Mouse (Mus musculus) midbrain, postnatal 0 days (tissue): ENCODE data around the gene Oxct2a. TPM values are rescaled to one million over a fixed set of nuclear protein-coding genes. Genes with fewer than 3 reads are reported as not detected.
"Not testable (repeated sequence)": the region's sequence is repeated elsewhere in the genome, so short reads cannot be mapped to it uniquely, and the experiment has no call there.

Experiments used
- ATAC-seq: fragments of 200-750 bp; cut with Nextera tagmentation; 2 replicates; pipeline ENCODE4 v1.8.0; 2017; ENCODE audit warnings: moderate number of reproducible peaks, mild to moderate bottlenecking, moderate TSS enrichment, moderate library complexity; ENCODE audit not compliant: low FRiP score
- DNase-seq: peaks from one replicate; pipeline ENCODE4 v3.0.0-alpha.2; 2015; ENCODE audit warnings: low spot score
- H3K27ac ChIP-seq: fragments of 300-500 bp; sonication (generic); 2 replicates; pipeline ENCODE4 v1.5.1; 2014; ENCODE audit warnings: low read depth, mild to moderate bottlenecking, low read length, mixed read lengths
- H3K27me3 ChIP-seq: fragments of 300-500 bp; sonication (generic); 2 replicates; pipeline ENCODE4 v1.6.1; 2014; ENCODE audit warnings: low read length, control low read depth, mixed read lengths; ENCODE audit not compliant: insufficient read depth
- H3K36me3 ChIP-seq: fragments of 300-500 bp; sonication (generic); 2 replicates; pipeline ENCODE4 v1.6.1; 2014; ENCODE audit warnings: low read length, control low read depth, mixed read lengths; ENCODE audit not compliant: insufficient read depth
- H3K4me1 ChIP-seq: fragments of 300-500 bp; sonication (generic); 2 replicates; pipeline ENCODE4 v1.6.1; 2014; ENCODE audit warnings: mild to moderate bottlenecking, control low read depth, antibody characterized with exemption, low read length, mixed read lengths; ENCODE audit not compliant: insufficient read depth
- H3K4me2 ChIP-seq: fragments of 300-500 bp; sonication (generic); 2 replicates; pipeline ENCODE4 v1.6.1; 2014; ENCODE audit warnings: low read depth, mild to moderate bottlenecking, low read length, mixed read lengths; ENCODE audit not compliant: poor library complexity, severe bottlenecking
- H3K4me3 ChIP-seq: fragments of 300-500 bp; sonication (generic); 2 replicates; pipeline ENCODE4 v1.5.1; 2014; ENCODE audit warnings: low read depth, mild to moderate bottlenecking, low read length, moderate library complexity
- H3K9ac ChIP-seq: fragments of 300-500 bp; sonication (generic); replicated peaks from 2 replicates; pipeline ENCODE4 v1.6.1; 2014; ENCODE audit warnings: mild to moderate bottlenecking, low read length, moderate library complexity, mixed read lengths; ENCODE audit not compliant: poor library complexity, severe bottlenecking
- H3K9me3 ChIP-seq: fragments of 300-500 bp; sonication (generic); 2 replicates; pipeline ENCODE4 v1.6.1; 2016; ENCODE audit warnings: low read length, control low read depth
- CTCF ChIP-seq: IDR thresholded peaks from 2 replicates; pipeline ENCODE4 v1.5.1; 2016; ENCODE audit warnings: antibody characterized with exemption, mild to moderate bottlenecking
- WGBS: fragments of 180-500 bp; shearing (Covaris S2); extraction: QIAGEN DNeasy Blood & Tissue Kit; methylation state at CpG from one replicate; pipeline ENCODE4 v1.1.7; 2014; 5-methylcytosine and 5-hydroxymethylcytosine counted together
- polyA plus RNA-seq: library from polyadenylated mRNA; unstranded; fragments of >200 nt; fragmentation: Nextera tagmentation; extraction: Ambion mirVana; gene quantifications from 2 replicates; pipeline ENCODE4 v1.2.1, GENCODE M21; 2015
- total RNA-seq: library from RNA; depleted of rRNA; stranded (reverse); fragments of >200 nt; gene quantifications from 2 replicates; pipeline ENCODE4 v1.2.3, GENCODE M21; 2014

The Oxct2a gene
- total and polyA plus RNA-seq, 2 experiments from 2014 or later = 0.21 TPM; not detected in 1

- Histone ChIP-seq H3K36me3 (peaks cover 72% of the 10 kb centered on the region), H3K27ac (no peak overlapping the region), H3K4me3 (no peak overlapping the region), H3K9me3 (no peaks in the 10 kb centered on the region), H3K9ac (no peak overlapping the region), H3K4me2 (no peak overlapping the region), H3K4me1 (no peaks in the 10 kb centered on the region), H3K27me3 (no peaks in the 10 kb centered on the region)
- TF ChIP-seq CTCF = no peak
- ATAC-seq (no peak), DNase-seq (no peak)
- WGBS = 84% methylated on average over 7 of the region's 7 CpGs
Measured at GRCm38 (mm10) chr4:123292989-123293388, 30.4 kb downstream of the Oxct2a start.

GRCm38 (mm10) chr4:123292390-123292789, 31.0 kb downstream of the Oxct2a start:
- no peak for TF ChIP-seq CTCF
- Histone ChIP-seq H3K4me2 (no peak overlapping the region), H3K36me3 (peaks cover 73% of the 10 kb centered on the region), H3K27ac (no peak overlapping the region), H3K9ac (no peak overlapping the region), H3K9me3 (no peaks in the 10 kb centered on the region), H3K4me3 (no peak overlapping the region), H3K27me3 (no peaks in the 10 kb centered on the region), H3K4me1 (no peaks in the 10 kb centered on the region)
- WGBS = 87% methylated on average over 3 of the region's 3 CpGs
- no peak for DNase-seq
- no peak for ATAC-seq

GRCm38 (mm10) chr4:123289038-123289437, 34.4 kb downstream of the Oxct2a start:
- no peak for TF ChIP-seq CTCF
- peaks cover 51% of the 10 kb centered on the region for H3K36me3 ChIP-seq

GRCm38 (mm10) chr4:123286790-123287189, 36.6 kb downstream of the Oxct2a start:
- ATAC-seq (no peak), DNase-seq (no peak)
- Histone ChIP-seq H3K4me2 (no peak overlapping the region), H3K27me3 (no peaks in the 10 kb centered on the region), H3K36me3 (peaks cover 34% of the 10 kb centered on the region), H3K4me1 (peaks cover 7% of the 10 kb centered on the region), H3K9me3 (no peaks in the 10 kb centered on the region), H3K4me3 (no peak overlapping the region), H3K9ac (no peak overlapping the region), H3K27ac (no peak overlapping the region)
- 92% methylated on average over 2 of the region's 2 CpGs for WGBS
- no peak for TF ChIP-seq CTCF

More at GRCm38 (mm10) chr4:123289038-123289437, 34.4 kb downstream of the Oxct2a start:
- DNase-seq (no peak), ATAC-seq (no peak)
- H3K9ac ChIP-seq = no peak overlapping the region
- no peaks in the 10 kb centered on the region for H3K9me3 ChIP-seq
- no peaks in the 10 kb centered on the region for H3K27me3 ChIP-seq
- WGBS = 91% methylated on average over 12 of the region's 12 CpGs
- H3K4me1 ChIP-seq = peaks cover 7% of the 10 kb centered on the region
- no peak overlapping the region for H3K4me3 ChIP-seq
- H3K27ac ChIP-seq = no peak overlapping the region
- H3K4me2 ChIP-seq = no peak overlapping the region

GRCm38 (mm10) chr4:123284731-123285624, 38.5 kb downstream of the Oxct2a start:
- ATAC-seq (no peak), DNase-seq (no peak)
- Histone ChIP-seq H3K36me3 (peaks cover 28% of the 10 kb centered on the region), H3K4me2 (peak overlapping the region; percentile 71), H3K9me3 (no peaks in the 10 kb centered on the region), H3K9ac (peak overlapping the region; percentile 53; the same call in 1 of the 2 replicates), H3K27ac (no peak overlapping the region), H3K4me3 (peak overlapping the region; percentile 58; the same call in 1 of the 2 replicates), H3K4me1 (peaks cover 7% of the 10 kb centered on the region), H3K27me3 (no peaks in the 10 kb centered on the region)
- WGBS = 84% methylated on average over 6 of the region's 6 CpGs
- no peak for TF ChIP-seq CTCF

- not testable (repeated sequence) for H3K27me3 ChIP-seq, H3K4me1 ChIP-seq, DNase-seq, H3K9me3 ChIP-seq, H3K27ac ChIP-seq
- peak; percentile 54 for ATAC-seq
- H3K4me3 ChIP-seq = peak overlapping the region; percentile 58
- peak overlapping the region; percentile 71 for H3K4me2 ChIP-seq
- peak overlapping the region; percentile 53 for H3K9ac ChIP-seq
- under 1% methylated on average over 12 of the region's 15 CpGs for WGBS
- H3K36me3 ChIP-seq = peaks cover 15% of the 10 kb centered on the region; the same call in 1 of the 2 replicates
Measured at GRCm38 (mm10) chr4:123283675-123284064, 39.8 kb downstream of the Oxct2a start.

- H3K4me2 ChIP-seq = peak overlapping the region; percentile 71
- H3K27ac ChIP-seq, H3K9me3 ChIP-seq, H3K36me3 ChIP-seq, DNase-seq, H3K27me3 ChIP-seq, H3K4me1 ChIP-seq: not testable (repeated sequence)
- H3K9ac ChIP-seq = peak overlapping the region; percentile 54
- WGBS = under 1% methylated on average over 40 of the region's 55 CpGs
- peak; percentile 74; the same call in 1 of the 2 replicates for ATAC-seq
- H3K4me3 ChIP-seq = peak overlapping the region; percentile 58
Measured at GRCm38 (mm10) chr4:123282915-123283674, 40.3 kb downstream of the Oxct2a start.
